Mouse (Mus musculus) kidney, postnatal 0 days (tissue): ENCODE measurements around the gene Atoh7. TPM values are rescaled to one million over a fixed set of nuclear protein-coding genes. Genes with fewer than 3 reads are reported as not detected.
"Not testable (repeated sequence)": the region's sequence is repeated elsewhere in the genome, so short reads cannot be mapped to it uniquely, and the experiment has no call there.

Source experiments
- ATAC-seq: fragments of 200-750 bp; cut with Nextera tagmentation; replicated peaks from 2 replicates; pipeline ENCODE4 v1.8.0; 2017; ENCODE audit warnings: low read depth, moderate number of reproducible peaks, moderate TSS enrichment, moderate library complexity; ENCODE audit not compliant: low FRiP score
- DNase-seq: peaks from one replicate; pipeline ENCODE4 v3.0.0-alpha.2; 2016; ENCODE audit warnings: low spot score
- H3K27ac ChIP-seq: fragments of 300-500 bp; sonication (generic); 2 replicates; pipeline ENCODE4 v1.5.1; 2014; ENCODE audit warnings: mild to moderate bottlenecking
- H3K27me3 ChIP-seq: fragments of 300-500 bp; sonication (generic); 2 replicates; pipeline ENCODE4 v1.6.1; 2014; ENCODE audit warnings: low read length, mixed read lengths; ENCODE audit not compliant: insufficient read depth
- H3K36me3 ChIP-seq: fragments of 300-500 bp; sonication (generic); 2 replicates; pipeline ENCODE4 v1.6.1; 2014; ENCODE audit warnings: low read length, mixed read lengths; ENCODE audit not compliant: insufficient read depth
- H3K4me1 ChIP-seq: fragments of 300-500 bp; sonication (generic); replicated peaks from 2 replicates; pipeline ENCODE4 v1.6.1; 2014; ENCODE audit warnings: antibody characterized with exemption, low read length, mixed read lengths; ENCODE audit not compliant: insufficient read depth
- H3K4me2 ChIP-seq: fragments of 300-500 bp; sonication (generic); 2 replicates; pipeline ENCODE4 v1.6.1; 2014; ENCODE audit warnings: mild to moderate bottlenecking, low read length, moderate library complexity, mixed read lengths
- H3K4me3 ChIP-seq: fragments of 300-500 bp; sonication (generic); replicated peaks from 2 replicates; pipeline ENCODE4 v1.5.1; 2014; ENCODE audit warnings: low read depth, low read length
- H3K9ac ChIP-seq: fragments of 300-500 bp; sonication (generic); 2 replicates; pipeline ENCODE4 v1.6.1; 2014; ENCODE audit warnings: low read depth, low read length
- H3K9me3 ChIP-seq: fragments of 300-500 bp; sonication (generic); replicated peaks from 2 replicates; pipeline ENCODE4 v1.6.1; 2016; ENCODE audit warnings: low read length, inconsistent platforms, mixed read lengths
- CTCF ChIP-seq: IDR thresholded peaks from 2 replicates; pipeline ENCODE4 v1.5.1; 2016; ENCODE audit warnings: antibody characterized with exemption, low read depth, mild to moderate bottlenecking, moderate library complexity
- WGBS: fragments of 180-500 bp; shearing (Covaris S2); extraction: QIAGEN DNeasy Blood & Tissue Kit; methylation state at CpG from one replicate; pipeline ENCODE4 v1.1.7; 2014; 5-methylcytosine and 5-hydroxymethylcytosine counted together
- polyA plus RNA-seq: library from polyadenylated mRNA; unstranded; fragments of >200 nt; fragmentation: Nextera tagmentation; extraction: Ambion mirVana; gene quantifications from 2 replicates; pipeline ENCODE4 v1.2.1, GENCODE M21; 2015

Atoh7 gene
- 0.22 and 0.26 TPM in 2 replicates for polyA plus RNA-seq

GRCm38 (mm10) chr10:63099521-63099920 lies at the start of gene Atoh7:
Gene Atoh7, plus strand, starts transcription at chr10:63099651.
- no peak for TF ChIP-seq CTCF
- H3K27ac ChIP-seq = no peak within 1 kb of the TSS
- no peaks in the 10 kb centered on the region for H3K36me3 ChIP-seq
- peak within 1 kb of the TSS; percentile 99 for H3K4me2 ChIP-seq
- ATAC-seq (no peak), DNase-seq (no peak)
- H3K9me3 ChIP-seq = no peaks in the 10 kb centered on the region
- H3K9ac ChIP-seq = peak within 1 kb of the TSS; percentile 36
- peak within 1 kb of the TSS; percentile 52 for H3K4me3 ChIP-seq
- H3K4me1 ChIP-seq = peaks cover 3% of the 10 kb centered on the region; the same call in 1 of the 2 replicates
- H3K27me3 ChIP-seq = peaks cover 17% of the 10 kb centered on the region; the same call in 1 of the 2 replicates
- WGBS = 4% methylated on average over 16 of the region's 16 CpGs

- DNase-seq (no peak), ATAC-seq (no peak)
- no peak for TF ChIP-seq CTCF
- Histone ChIP-seq H3K36me3 (no peaks in the 10 kb centered on the region), H3K27me3 (no peaks in the 10 kb centered on the region), H3K4me3 (no peak overlapping the region), H3K27ac (no peak overlapping the region), H3K9me3 (no peaks in the 10 kb centered on the region), H3K4me1 (no peaks in the 10 kb centered on the region), H3K4me2 (no peak overlapping the region), H3K9ac (no peak overlapping the region)
- 73% methylated on average over 7 of the region's 7 CpGs for WGBS
Observed at GRCm38 (mm10) chr10:63051267-63051666, 48.2 kb upstream of the Atoh7 start.

DNA sequence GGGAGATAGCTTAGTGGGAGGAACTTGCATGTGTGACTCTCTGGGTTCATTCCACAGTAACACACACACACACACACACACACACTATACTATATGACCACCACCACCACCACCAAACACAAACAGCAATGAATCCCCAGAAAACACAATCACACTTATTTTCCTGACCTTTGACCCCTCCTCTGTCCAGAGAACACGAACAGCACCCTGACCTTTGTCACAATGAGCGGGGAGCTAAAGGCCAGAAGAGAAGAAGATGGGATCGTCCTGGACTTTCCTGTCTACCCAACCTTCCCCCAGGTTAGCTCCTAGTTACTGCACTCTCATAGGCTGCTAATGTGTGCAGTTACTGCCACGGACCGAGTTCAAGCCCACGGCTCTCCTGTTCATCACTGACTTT lies 47.4 kb upstream of the Atoh7 start:
- DNase-seq = no peak
- no peaks in the 10 kb centered on the region for H3K4me1 ChIP-seq
- H3K36me3 ChIP-seq = no peaks in the 10 kb centered on the region
- no peak overlapping the region for H3K27ac ChIP-seq
- H3K27me3 ChIP-seq = no peaks in the 10 kb centered on the region
- H3K9ac ChIP-seq = no peak overlapping the region
- no peaks in the 10 kb centered on the region for H3K9me3 ChIP-seq
- WGBS = 80% methylated on average over 6 of the region's 6 CpGs
- ATAC-seq = no peak
- no peak overlapping the region for H3K4me2 ChIP-seq
- TF ChIP-seq CTCF = no peak
- no peak overlapping the region for H3K4me3 ChIP-seq

DNA sequence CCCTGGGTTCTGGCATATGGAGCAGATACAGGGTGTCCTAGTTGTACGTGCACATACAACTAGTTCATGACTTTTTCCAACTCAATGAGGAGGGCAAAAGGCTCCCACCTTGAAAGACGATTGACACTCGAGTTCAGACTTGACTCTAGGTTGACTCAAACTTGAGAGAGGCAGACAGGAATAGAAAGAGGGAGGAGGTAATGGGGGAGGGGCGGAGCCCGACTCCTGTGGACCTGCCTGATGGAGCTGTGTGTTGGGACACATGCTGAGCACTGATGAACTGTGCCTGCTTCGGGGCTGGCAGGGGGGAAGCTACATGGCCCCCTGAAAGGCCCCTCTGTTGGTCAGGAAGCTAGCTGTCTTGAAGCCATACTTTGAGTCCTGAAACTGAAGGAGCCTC lies 46.4 kb upstream of the Atoh7 start:
- H3K27ac ChIP-seq = no peak overlapping the region
- no peak for ATAC-seq
- no peak for DNase-seq
- no peak for TF ChIP-seq CTCF
- H3K9me3 ChIP-seq = no peaks in the 10 kb centered on the region
- no peak overlapping the region for H3K9ac ChIP-seq
- H3K36me3 ChIP-seq = no peaks in the 10 kb centered on the region
- WGBS = 68% methylated on average over 6 of the region's 6 CpGs
- H3K4me1 ChIP-seq = no peaks in the 10 kb centered on the region
- H3K4me3 ChIP-seq = no peak overlapping the region
- no peaks in the 10 kb centered on the region for H3K27me3 ChIP-seq
- H3K4me2 ChIP-seq = no peak overlapping the region

DNA sequence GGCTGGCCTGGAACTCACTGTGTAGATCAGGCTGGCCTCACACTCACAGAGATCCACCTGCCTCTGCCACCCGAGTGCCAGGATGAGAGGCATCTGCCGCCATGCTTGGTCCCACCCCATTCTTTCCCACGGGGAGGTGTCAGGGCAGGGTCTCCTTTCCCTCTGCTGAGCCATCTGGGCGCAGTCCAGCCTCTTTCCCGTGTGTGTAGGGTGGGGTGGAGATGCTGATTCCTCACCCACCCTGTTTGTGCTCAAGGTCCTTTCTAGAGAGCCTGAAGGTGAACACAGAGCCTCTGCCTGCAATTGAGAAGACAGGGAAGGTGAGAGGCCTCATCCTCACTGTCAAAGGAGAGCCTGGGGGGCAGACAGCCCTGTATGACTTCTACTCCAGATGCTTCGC lies 45.4 kb upstream of the Atoh7 start:
- not testable (repeated sequence) for H3K4me1 ChIP-seq, H3K9me3 ChIP-seq, H3K9ac ChIP-seq, H3K27me3 ChIP-seq, H3K27ac ChIP-seq, H3K36me3 ChIP-seq, DNase-seq, ATAC-seq, H3K4me2 ChIP-seq, H3K4me3 ChIP-seq
- 86% methylated on average over 6 of the region's 6 CpGs for WGBS

GRCm38 (mm10) chr10:63054586-63054985 lies 44.9 kb upstream of the Atoh7 start:
- Histone ChIP-seq H3K36me3 (no peaks in the 10 kb centered on the region), H3K27me3 (no peaks in the 10 kb centered on the region), H3K27ac (no peak overlapping the region), H3K9me3 (no peaks in the 10 kb centered on the region), H3K4me2 (no peak overlapping the region), H3K4me3 (no peak overlapping the region), H3K9ac (no peak overlapping the region), H3K4me1 (no peaks in the 10 kb centered on the region)
- ATAC-seq (no peak), DNase-seq (no peak)
- 81% methylated on average over 2 of the region's 2 CpGs for WGBS
- TF ChIP-seq CTCF = peak; percentile 7; the same call in 1 of the 2 replicates

DNA sequence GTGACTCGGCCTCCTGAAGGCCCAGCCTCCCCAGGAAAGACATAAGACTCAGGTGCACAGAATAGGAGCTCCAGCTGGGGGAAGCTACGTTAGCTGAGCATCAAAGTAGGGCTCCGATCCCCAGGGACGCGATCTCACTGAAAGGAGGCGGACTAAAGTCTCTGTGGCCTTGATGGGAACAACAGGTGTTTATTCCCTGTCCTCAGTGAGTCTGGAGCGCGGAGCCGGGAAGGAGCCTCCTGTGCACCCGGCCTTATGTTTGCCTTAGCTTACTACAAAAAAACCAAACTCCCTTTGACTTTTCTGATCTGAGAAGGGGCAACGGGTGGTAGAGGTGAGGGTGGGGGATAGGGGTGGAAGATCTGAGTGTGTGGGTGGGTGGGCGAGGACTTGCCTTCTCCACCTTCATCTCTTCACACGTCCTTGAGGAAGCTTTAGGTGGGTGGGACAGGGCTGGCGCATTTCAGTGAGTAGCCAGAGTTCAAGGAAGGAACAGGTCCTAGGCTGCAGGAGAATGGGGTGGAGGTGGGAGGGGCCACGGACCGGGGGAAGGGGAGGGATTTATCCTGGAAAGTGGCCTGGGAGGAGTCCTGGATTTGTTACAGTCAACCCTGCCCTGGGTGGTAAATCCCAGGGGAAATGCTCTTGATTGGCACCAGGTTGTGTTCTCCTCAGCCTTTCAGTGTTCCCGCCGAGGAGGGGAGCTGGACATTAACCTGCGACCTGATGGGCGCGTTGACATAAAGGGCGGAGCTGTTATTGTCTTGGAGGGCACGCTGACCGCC lies 42.3 kb upstream of the Atoh7 start:
- DNase-seq = peak; percentile 24
- peak; percentile 51 for ATAC-seq

More for the DNA sequence above, 42.3 kb upstream of the Atoh7 start:
- H3K4me2 ChIP-seq = peak overlapping the region; percentile 22; the same call in 1 of the 2 replicates
- WGBS = 31% methylated on average over 24 of the region's 24 CpGs
- H3K27me3 ChIP-seq = no peaks in the 10 kb centered on the region
- no peaks in the 10 kb centered on the region for H3K9me3 ChIP-seq
- no peak overlapping the region for H3K27ac ChIP-seq
- H3K36me3 ChIP-seq = no peaks in the 10 kb centered on the region
- no peak for TF ChIP-seq CTCF
- H3K9ac ChIP-seq = 0 out of 2 replicates have a peak overlapping the region, but pooled peaks have one; percentile 14
- no peak overlapping the region for H3K4me3 ChIP-seq
- H3K4me1 ChIP-seq = no peaks in the 10 kb centered on the region
